Mouse (Mus musculus) cerebellum, adult 2 months (tissue): ENCODE data around the gene Rps29.

Experiments
- CTCF ChIP-seq: fragments of 200-500 bp; IDR thresholded peaks from 2 replicates; pipeline ENCODE4 v1.5.1; 2011; ENCODE audit warnings: low read depth, mild to moderate bottlenecking, control low read depth, low read length, moderate library complexity, borderline replicate concordance; ENCODE audit not compliant: insufficient read depth
- POLR2A ChIP-seq: fragments of 200-500 bp; IDR thresholded peaks from 2 replicates; pipeline ENCODE4 v1.6.1; 2011; ENCODE audit warnings: low read length, control low read depth, borderline replicate concordance; ENCODE audit not compliant: insufficient read depth

DNA sequence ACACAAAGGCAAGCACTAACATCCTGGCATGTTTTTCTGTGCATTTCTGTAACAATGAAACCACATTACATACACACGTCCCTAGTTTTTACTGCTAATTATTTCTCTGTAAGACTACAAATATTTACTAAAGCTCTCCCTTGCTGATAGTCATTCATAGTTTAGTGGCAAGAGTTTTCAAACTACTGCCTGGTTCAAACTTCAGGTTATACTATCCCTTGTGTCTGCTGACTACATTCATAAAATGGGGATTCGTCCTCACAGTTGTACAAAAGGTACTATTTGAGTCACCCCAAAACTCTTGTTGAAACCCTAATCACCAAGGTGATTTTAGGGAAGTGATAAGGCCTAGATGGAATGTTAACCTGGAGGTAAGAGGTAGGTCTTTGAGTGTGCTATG, 3.1 kb downstream of the Rps29 start:
- no peak for TF ChIP-seq CTCF
- TF ChIP-seq POLR2A = no peak
